Mouse (Mus musculus) MEL (cell line): ENCODE data around the gene Bco1. TPM values are rescaled to one million over a fixed set of nuclear protein-coding genes. Genes with fewer than 3 reads are reported as not detected.
A peak's percentile ranks its signal among the peaks of the same experiment; 100 is the strongest.

Experiments
- DNase-seq: peaks from one replicate; pipeline ENCODE4 v3.0.0; 2011; ENCODE audit warnings: low read depth, low spot score
- H3K27ac ChIP-seq: 2 replicates; pipeline ENCODE4 v1.5.1; 2012; ENCODE audit warnings: low read depth, mild to moderate bottlenecking, control low read depth, low read length, moderate library complexity; ENCODE audit not compliant: control insufficient read depth
- H3K27me3 ChIP-seq, 2 experiments: fragments of 150-350 bp in 1 of 2; sonication (generic) in 1 of 2; 2 replicates each; pipeline ENCODE4 v1.6.1; 2012; ENCODE audit warnings: low read length in 2 of 2, mild to moderate bottlenecking in 2 of 2, improper control_type of control experiment in 1 of 2, moderate library complexity in 1 of 2; ENCODE audit not compliant: insufficient read depth in 2 of 2, control insufficient read depth in 1 of 2
- H3K36me3 ChIP-seq, 2 experiments: 2 replicates each; pipeline ENCODE4 v1.6.1; 2012 to 2014; ENCODE audit warnings: low read length in 2 of 2, improper control_type of control experiment in 1 of 2, inconsistent platforms in 1 of 2, mild to moderate bottlenecking in 1 of 2; ENCODE audit not compliant: insufficient read depth in 2 of 2, control insufficient read depth in 1 of 2
- H3K4me1 ChIP-seq, 2 experiments: fragments of 150-350 bp in 1 of 2; sonication (generic) in 1 of 2; 2 replicates each; pipeline ENCODE4 v1.6.1; 2012; ENCODE audit warnings: low read length in 2 of 2, improper control_type of control experiment in 1 of 2, mild to moderate bottlenecking in 1 of 2; ENCODE audit not compliant: insufficient read depth in 2 of 2, control insufficient read depth in 1 of 2
- H3K4me3 ChIP-seq, 2 experiments: fragments of 150-350 bp in 1 of 2; sonication (generic) in 1 of 2; 2 replicates each; pipeline ENCODE4 v1.5.1; 2012; ENCODE audit warnings: low read depth in 2 of 2, low read length in 2 of 2, mild to moderate bottlenecking in 2 of 2, moderate library complexity in 2 of 2, control low read depth in 1 of 2, improper control_type of control experiment in 1 of 2; ENCODE audit not compliant: control insufficient read depth in 1 of 2, insufficient read depth in 1 of 2
- H3K79me2 ChIP-seq: 2 replicates; pipeline ENCODE4 v1.6.1; 2012; ENCODE audit warnings: mild to moderate bottlenecking, low read length, moderate library complexity; ENCODE audit not compliant: control insufficient read depth, poor library complexity, insufficient read depth
- H3K9ac ChIP-seq: 2 replicates; pipeline ENCODE4 v1.6.1; 2012; ENCODE audit warnings: low read depth, mild to moderate bottlenecking, control low read depth, low read length, moderate library complexity; ENCODE audit not compliant: control insufficient read depth, poor library complexity, severe bottlenecking
- H3K9me3 ChIP-seq: fragments of 150-350 bp; sonication (generic); replicated peaks from 2 replicates; pipeline ENCODE4 v1.6.1; 2012; ENCODE audit warnings: mild to moderate bottlenecking, low read length, improper control_type of control experiment, moderate library complexity; ENCODE audit not compliant: insufficient read depth
- BHLHE40 ChIP-seq: IDR thresholded peaks from 2 replicates; pipeline ENCODE4 v1.6.1; 2012; ENCODE audit warnings: low read depth, mild to moderate bottlenecking, inconsistent platforms, low read length, improper control_type of control experiment, borderline replicate concordance
- CHD1 ChIP-seq: IDR thresholded peaks from 2 replicates; pipeline ENCODE4 v1.6.1; 2012; ENCODE audit warnings: low read depth, mild to moderate bottlenecking, inconsistent platforms, low read length, improper control_type of control experiment
- E2F4 ChIP-seq: IDR thresholded peaks from 2 replicates; pipeline ENCODE4 v1.6.1; 2011; ENCODE audit warnings: low read depth, low read length, improper control_type of control experiment, borderline replicate concordance
- ELF1 ChIP-seq: IDR thresholded peaks from 2 replicates; pipeline ENCODE4 v1.6.1; 2014; ENCODE audit warnings: low read depth, mild to moderate bottlenecking, inconsistent platforms, low read length, improper control_type of control experiment, moderate library complexity
- EP300 ChIP-seq, 2 experiments: IDR thresholded peaks; 2 replicates each; pipeline ENCODE4 v1.6.1; 2011; ENCODE audit warnings: improper control_type of control experiment in 2 of 2, low read length in 2 of 2, low read depth in 1 of 2, mild to moderate bottlenecking in 1 of 2
- ETS1 ChIP-seq: IDR thresholded peaks from 2 replicates; pipeline ENCODE4 v1.6.1; 2012; ENCODE audit warnings: low read depth, mild to moderate bottlenecking, inconsistent platforms, low read length, improper control_type of control experiment, moderate library complexity
- GABPA ChIP-seq: IDR thresholded peaks from 2 replicates; pipeline ENCODE4 v1.6.1; 2012; ENCODE audit warnings: low read depth, mild to moderate bottlenecking, inconsistent platforms, low read length, improper control_type of control experiment, moderate library complexity
- GATA1 ChIP-seq: IDR thresholded peaks from 2 replicates; pipeline ENCODE4 v1.6.1; 2011; ENCODE audit warnings: low read depth, low read length, improper control_type of control experiment
- KAT2A ChIP-seq: conservative IDR thresholded peaks from 2 replicates; pipeline ENCODE4 v1.6.1; 2012; ENCODE audit warnings: low read depth, low read length, improper control_type of control experiment, inconsistent platforms
- MAFK ChIP-seq: IDR thresholded peaks from 2 replicates; pipeline ENCODE4 v1.6.1; 2011; ENCODE audit warnings: low read depth, mild to moderate bottlenecking, low read length, improper control_type of control experiment, borderline replicate concordance
- MAZ ChIP-seq: IDR thresholded peaks from 2 replicates; pipeline ENCODE4 v1.6.1; 2012; ENCODE audit warnings: low read depth, mild to moderate bottlenecking, inconsistent platforms, low read length, improper control_type of control experiment
- MEF2A ChIP-seq: IDR thresholded peaks from 2 replicates; pipeline ENCODE4 v1.6.1; 2014; ENCODE audit warnings: low read depth, mild to moderate bottlenecking, inconsistent platforms, low read length, improper control_type of control experiment; ENCODE audit not compliant: poor library complexity, insufficient replicate concordance, severe bottlenecking; ENCODE audit errors: extremely low read depth
- MXI1 ChIP-seq: IDR thresholded peaks from 2 replicates; pipeline ENCODE4 v1.6.1; 2011; ENCODE audit warnings: mild to moderate bottlenecking, low read depth, low read length, improper control_type of control experiment
- MYC ChIP-seq: IDR thresholded peaks from 2 replicates; pipeline ENCODE4 v1.6.1; 2011; ENCODE audit warnings: low read depth, mild to moderate bottlenecking, low read length, improper control_type of control experiment, moderate library complexity
- NELFE ChIP-seq: IDR thresholded peaks from 2 replicates; pipeline ENCODE4 v1.6.1; 2011; ENCODE audit warnings: low read depth, low read length, improper control_type of control experiment
- NRF1 ChIP-seq: IDR thresholded peaks from 2 replicates; pipeline ENCODE4 v1.6.1; 2014; ENCODE audit warnings: low read depth, mild to moderate bottlenecking, inconsistent platforms, low read length, improper control_type of control experiment, moderate library complexity; ENCODE audit not compliant: poor library complexity, insufficient read depth, severe bottlenecking
- POLR2A ChIP-seq, 2 experiments: IDR thresholded peaks; 2 replicates each; pipeline ENCODE4 v1.6.1; 2011 to 2012; ENCODE audit warnings: low read length in 2 of 2, mild to moderate bottlenecking in 2 of 2, control low read depth in 1 of 2, improper control_type of control experiment in 1 of 2, low read depth in 1 of 2, moderate library complexity in 1 of 2; ENCODE audit not compliant: control insufficient read depth in 1 of 2, insufficient read depth in 1 of 2, poor library complexity in 1 of 2
- POLR2AphosphoS2 ChIP-seq: IDR thresholded peaks from 2 replicates; pipeline ENCODE4 v1.6.1; 2011; ENCODE audit warnings: low read length, improper control_type of control experiment
- POLR2AphosphoS5 ChIP-seq: IDR thresholded peaks from 2 replicates; pipeline ENCODE4 v1.6.1; 2012; ENCODE audit warnings: low read depth, borderline replicate concordance, mild to moderate bottlenecking, inconsistent platforms, low read length, moderate library complexity, mixed read lengths
- RAD21 ChIP-seq: IDR thresholded peaks from 2 replicates; pipeline ENCODE4 v1.6.1; 2011; ENCODE audit warnings: mild to moderate bottlenecking, low read depth, low read length, improper control_type of control experiment
- SIN3A ChIP-seq: IDR thresholded peaks from 2 replicates; pipeline ENCODE4 v1.6.1; 2012; ENCODE audit warnings: low read length, improper control_type of control experiment, inconsistent platforms
- SMC3 ChIP-seq: IDR thresholded peaks from 2 replicates; pipeline ENCODE4 v1.6.1; 2011; ENCODE audit warnings: low read depth, low read length, improper control_type of control experiment
- TAL1 ChIP-seq: IDR thresholded peaks from 2 replicates; pipeline ENCODE4 v1.6.1; 2012; ENCODE audit warnings: mild to moderate bottlenecking, inconsistent platforms, low read length, moderate library complexity, mixed read lengths
- ZC3H11A ChIP-seq: IDR thresholded peaks from 2 replicates; pipeline ENCODE4 v1.6.1; 2012; ENCODE audit warnings: low read depth, mild to moderate bottlenecking, inconsistent platforms, low read length, improper control_type of control experiment
- ZKSCAN1 ChIP-seq: IDR thresholded peaks from 2 replicates; pipeline ENCODE4 v1.6.1; 2012; ENCODE audit warnings: low read depth, mild to moderate bottlenecking, inconsistent platforms, low read length, improper control_type of control experiment, moderate library complexity
- polyA plus RNA-seq, 2 experiments: library from polyadenylated mRNA; stranded (reverse) in 1 of 2; unstranded in 1 of 2; fragments of >175 nt in 1 of 2; fragments of >200 nt in 1 of 2; gene quantifications; 2 replicates each; pipeline versions ENCODE4 v1.2.1 to v1.2.4; 2012; ENCODE audit warnings: low replicate concordance in 2 of 2, low read depth in 1 of 2; ENCODE audit not compliant: insufficient read length in 2 of 2, insufficient read depth in 1 of 2, missing spikeins in 1 of 2
- total RNA-seq: library from RNA; depleted of rRNA; stranded (reverse); fragments of 300-350 nt; gene quantifications from 2 replicates; pipeline ENCODE4 v1.2.3, GENCODE M21; 2012

Gene Bco1
- total and polyA plus RNA-seq, 3 experiments = 0.70 to 1.2 TPM; not detected in 1

DNA sequence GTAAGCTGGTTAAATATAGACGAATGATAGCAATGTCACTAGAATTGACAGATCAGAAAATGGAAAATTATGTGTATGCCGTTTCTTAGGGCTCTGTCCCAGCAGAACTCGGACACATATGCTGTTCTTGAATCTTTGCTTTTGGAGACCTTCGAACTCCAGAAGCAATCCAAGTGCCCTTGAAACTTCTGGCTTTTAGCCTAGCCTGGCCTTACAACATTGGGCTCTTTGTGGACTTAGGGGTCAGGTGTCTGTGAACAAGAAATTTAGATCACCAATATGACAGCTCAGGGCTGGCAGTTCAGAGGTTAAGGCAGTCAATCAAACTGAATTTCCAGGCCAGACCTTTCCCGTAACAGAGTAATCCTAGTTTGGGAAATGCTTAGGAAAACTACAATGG, 63.4 kb downstream of the Bco1 start:
- no peaks in the 10 kb centered on the region for H3K9me3 ChIP-seq
- DNase-seq = no peak
- peaks cover 0 to 14% of the 10 kb centered on the region in 2 experiments; a peak in 3 of 4 replicates for H3K36me3 ChIP-seq
- H3K27me3 ChIP-seq = no peaks in the 10 kb centered on the region
- TF ChIP-seq E2F4 = no peak
- TF ChIP-seq EP300 (IDR thresholded peaks at IDR 0.05; ENCODE audit: low read depth in 1 of 2, low read length in 2 of 2) = no peak
- TF ChIP-seq POLR2AphosphoS2 = no peak
- no peak for TF ChIP-seq BHLHE40
- no peak for TF ChIP-seq RAD21
- no peak for TF ChIP-seq ZC3H11A
- TF ChIP-seq POLR2A (IDR thresholded peaks at IDR 0.05; ENCODE audit: control insufficient read depth in 1 of 2, insufficient read depth in 1 of 2, low read depth in 1 of 2, low read length in 2 of 2, poor library complexity in 1 of 2) = no peak
- no peak for TF ChIP-seq ETS1
- no peak for TF ChIP-seq POLR2AphosphoS5
- no peak overlapping the region for H3K27ac ChIP-seq
- peak overlapping the region; percentile 71 to 98 for H3K4me3 ChIP-seq
- peak overlapping the region; percentile 90 for H3K9ac ChIP-seq
- H3K4me1 ChIP-seq = peaks cover 8 to 12% of the 10 kb centered on the region in 2 experiments
- peaks cover 42% of the 10 kb centered on the region for H3K79me2 ChIP-seq

DNA sequence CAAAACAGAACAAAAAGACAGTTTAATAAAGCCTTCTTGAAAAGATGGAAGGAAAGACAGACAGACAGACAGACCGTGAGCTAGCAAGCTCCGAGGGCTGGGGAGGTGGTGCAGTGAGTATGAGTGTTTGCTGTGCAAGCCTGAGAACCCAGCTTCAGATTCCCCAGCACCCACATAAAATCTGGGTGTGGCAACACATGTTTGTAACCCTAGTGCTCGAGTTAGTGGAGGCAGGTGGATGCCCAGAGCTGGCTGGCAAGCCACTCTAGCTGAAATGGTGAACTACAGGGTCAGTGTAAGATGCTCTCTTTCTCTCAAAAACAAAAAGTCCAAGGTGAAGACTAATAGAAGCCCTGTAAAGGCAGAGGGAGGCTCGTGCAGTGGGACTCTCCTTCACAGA, 69.3 kb downstream of the Bco1 start:
- peaks cover 0 to 2% of the 10 kb centered on the region in 2 experiments; a peak in 3 of 4 replicates for H3K36me3 ChIP-seq
- H3K4me1 ChIP-seq = no peaks in the 10 kb centered on the region
- no peaks in the 10 kb centered on the region for H3K9me3 ChIP-seq
- no peaks in the 10 kb centered on the region for H3K27me3 ChIP-seq
- no peak overlapping the region for H3K4me3 ChIP-seq
- H3K27ac ChIP-seq = no peak overlapping the region
- H3K9ac ChIP-seq = no peak overlapping the region
- TF ChIP-seq NRF1 (no peak), ETS1 (no peak), KAT2A (no peak), ZKSCAN1 (no peak), NELFE (no peak), CHD1 (no peak), GABPA (no peak), SMC3 (no peak), GATA1 (no peak), MAFK (no peak), RAD21 (no peak), TAL1 (no peak), SIN3A (no peak), POLR2AphosphoS5 (no peak), ELF1 (no peak), MAZ (no peak), MXI1 (no peak), MEF2A (no peak), MYC (no peak)
- TF ChIP-seq, all 39 proteins: peak for 0
- H3K79me2 ChIP-seq = peaks cover 15% of the 10 kb centered on the region
- DNase-seq = no peak
